Mouse (Mus musculus) forebrain, embryonic 14.5 days (tissue): ENCODE data around the gene Lrrc26. TPM values are rescaled to one million over a fixed set of nuclear protein-coding genes. Genes with fewer than 3 reads are reported as not detected.

Experiments
- ATAC-seq: fragments of 200-750 bp; cut with Nextera tagmentation; 2 replicates; pipeline ENCODE4 v1.8.0; 2017; ENCODE audit warnings: mild to moderate bottlenecking, moderate library complexity
- DNase-seq: peaks from one replicate; pipeline ENCODE4 v3.0.0-alpha.2; 2015; ENCODE audit warnings: low spot score
- H3K27ac ChIP-seq: fragments of 300-500 bp; sonication (generic); 2 replicates; pipeline ENCODE4 v1.5.1; 2014; ENCODE audit warnings: low read depth, mild to moderate bottlenecking, control low read depth, low read length, moderate library complexity
- H3K27me3 ChIP-seq: fragments of 300-500 bp; sonication (generic); replicated peaks from 2 replicates; pipeline ENCODE4 v1.6.1; 2014; ENCODE audit warnings: low read length, control low read depth, mixed read lengths; ENCODE audit not compliant: control insufficient read depth, insufficient read depth
- H3K36me3 ChIP-seq: fragments of 300-500 bp; sonication (generic); 2 replicates; pipeline ENCODE4 v1.6.1; 2014; ENCODE audit warnings: low read length, control low read depth; ENCODE audit not compliant: control insufficient read depth, insufficient read depth
- H3K4me1 ChIP-seq: fragments of 300-500 bp; sonication (generic); 2 replicates; pipeline ENCODE4 v1.6.1; 2014; ENCODE audit warnings: antibody characterized with exemption, low read length, control low read depth; ENCODE audit not compliant: control insufficient read depth, insufficient read depth
- H3K4me2 ChIP-seq: fragments of 300-500 bp; sonication (generic); 2 replicates; pipeline ENCODE4 v1.6.1; 2014; ENCODE audit warnings: mild to moderate bottlenecking, control low read depth, low read length
- H3K4me3 ChIP-seq: fragments of 300-500 bp; sonication (generic); 2 replicates; pipeline ENCODE4 v1.5.1; 2014; ENCODE audit warnings: low read depth, low read length, control low read depth
- H3K9ac ChIP-seq: fragments of 300-500 bp; sonication (generic); 2 replicates; pipeline ENCODE4 v1.6.1; 2014; ENCODE audit warnings: mild to moderate bottlenecking, low read length, control low read depth, moderate library complexity
- H3K9me3 ChIP-seq: fragments of 300-500 bp; sonication (generic); replicated peaks from 2 replicates; pipeline ENCODE4 v1.6.1; 2016; ENCODE audit warnings: low read length, control low read depth, mixed read lengths; ENCODE audit not compliant: control insufficient read depth
- WGBS: fragments of 180-500 bp; shearing (Covaris S2); extraction: QIAGEN DNeasy Blood & Tissue Kit; methylation state at CpG from one replicate; pipeline ENCODE4 v1.1.7; 2014; 5-methylcytosine and 5-hydroxymethylcytosine counted together
- polyA plus RNA-seq: library from polyadenylated mRNA; unstranded; fragments of >200 nt; fragmentation: Nextera tagmentation; extraction: Ambion mirVana; gene quantifications from 2 replicates; pipeline ENCODE4 v1.2.1, GENCODE M21; 2014

The Lrrc26 gene
- polyA plus RNA-seq, 1 experiment from 2014 or later, result not detected

- ATAC-seq (no peak; the same call in 1 of the 2 replicates), DNase-seq (peak; percentile 46)
- no peaks in the 10 kb centered on the region for H3K4me1 ChIP-seq
- H3K4me2 ChIP-seq, result peak overlapping the region; percentile 42
- peaks cover 12% of the 10 kb centered on the region for H3K36me3 ChIP-seq
- no peaks in the 10 kb centered on the region for H3K9me3 ChIP-seq
- H3K4me3 ChIP-seq, result peak overlapping the region; percentile 20
- no peak overlapping the region for H3K27ac ChIP-seq
- WGBS, result 2% methylated on average over 54 of the region's 54 CpGs
- peaks cover 55% of the 10 kb centered on the region for H3K27me3 ChIP-seq
- H3K9ac ChIP-seq, result 0 out of 2 replicates have a peak overlapping the region, but pooled peaks have one; percentile 35
These were observed 543 bp downstream of the Lrrc26 start for GRCm38 (mm10) chr2:25290101-25290815.

- H3K9me3 ChIP-seq, result no peaks in the 10 kb centered on the region
- DNase-seq (peak; percentile 32), ATAC-seq (no peak; the same call in 1 of the 2 replicates)
- peaks cover 55% of the 10 kb centered on the region for H3K27me3 ChIP-seq
- H3K27ac ChIP-seq, result no peak overlapping the region
- 0% methylated on average over 18 of the region's 18 CpGs for WGBS
- no peak overlapping the region for H3K9ac ChIP-seq
- H3K4me2 ChIP-seq, result peak overlapping the region; percentile 42
- H3K4me3 ChIP-seq, result peak overlapping the region; percentile 20
- no peaks in the 10 kb centered on the region for H3K4me1 ChIP-seq
- peaks cover 7% of the 10 kb centered on the region for H3K36me3 ChIP-seq
These were observed 1.1 kb downstream of the Lrrc26 start for GRCm38 (mm10) chr2:25290816-25291130.

- Histone ChIP-seq H3K9me3 (no peaks in the 10 kb centered on the region), H3K27me3 (peaks cover 55% of the 10 kb centered on the region), H3K4me3 (peak overlapping the region; percentile 20), H3K27ac (no peak overlapping the region), H3K36me3 (peaks cover under 1% of the 10 kb centered on the region; the same call in 1 of the 2 replicates), H3K4me1 (no peaks in the 10 kb centered on the region), H3K9ac (peak overlapping the region; percentile 41; the same call in 1 of the 2 replicates), H3K4me2 (peak overlapping the region; percentile 42)
- DNase-seq (no peak), ATAC-seq (no peak)
- WGBS, result 4% methylated on average over 32 of the region's 32 CpGs
These were observed 1.7 kb downstream of the Lrrc26 start for GRCm38 (mm10) chr2:25291184-25292053.

GRCm38 (mm10) chr2:25292054-25292544 is 2.4 kb downstream of the Lrrc26 start:
- DNase-seq (no peak), ATAC-seq (peak; percentile 25; the same call in 1 of the 2 replicates)
- H3K27ac ChIP-seq, result no peak overlapping the region
- no peaks in the 10 kb centered on the region for H3K36me3 ChIP-seq
- H3K9me3 ChIP-seq, result no peaks in the 10 kb centered on the region
- H3K4me3 ChIP-seq, result peak overlapping the region; percentile 16; the same call in 1 of the 2 replicates
- H3K4me2 ChIP-seq, result peak overlapping the region; percentile 38
- H3K4me1 ChIP-seq, result no peaks in the 10 kb centered on the region
- H3K27me3 ChIP-seq, result peaks cover 55% of the 10 kb centered on the region
- peak overlapping the region; percentile 41; the same call in 1 of the 2 replicates for H3K9ac ChIP-seq
- 6% methylated on average over 39 of the region's 43 CpGs for WGBS

- Histone ChIP-seq H3K4me2 (no peak overlapping the region), H3K27ac (no peak overlapping the region), H3K36me3 (no peaks in the 10 kb centered on the region), H3K4me1 (no peaks in the 10 kb centered on the region), H3K27me3 (peaks cover 55% of the 10 kb centered on the region), H3K4me3 (no peak overlapping the region), H3K9me3 (no peaks in the 10 kb centered on the region), H3K9ac (no peak overlapping the region)
- ATAC-seq, result no peak; the same call in 1 of the 2 replicates
- peak; percentile 69 for DNase-seq
- WGBS, result 0% methylated on average over 1 of the region's 1 CpGs
These were observed 3.1 kb downstream of the Lrrc26 start for GRCm38 (mm10) chr2:25292856-25293255.

- ATAC-seq, result no peak
- DNase-seq, result no peak
- Histone ChIP-seq H3K4me1 (no peaks in the 10 kb centered on the region), H3K27me3 (peaks cover 46% of the 10 kb centered on the region), H3K4me2 (no peak overlapping the region), H3K4me3 (no peak overlapping the region), H3K9ac (no peak overlapping the region), H3K9me3 (no peaks in the 10 kb centered on the region), H3K36me3 (no peaks in the 10 kb centered on the region), H3K27ac (no peak overlapping the region)
- 78% methylated on average over 9 of the region's 9 CpGs for WGBS
These were observed 4.0 kb downstream of the Lrrc26 start for GRCm38 (mm10) chr2:25293706-25294105.

- Histone ChIP-seq H3K9ac (no peak overlapping the region), H3K4me2 (no peak overlapping the region), H3K27ac (no peak overlapping the region), H3K27me3 (peaks cover 13% of the 10 kb centered on the region), H3K9me3 (no peaks in the 10 kb centered on the region), H3K4me3 (no peak overlapping the region), H3K36me3 (no peaks in the 10 kb centered on the region), H3K4me1 (no peaks in the 10 kb centered on the region)
- 69% methylated on average over 8 of the region's 8 CpGs for WGBS
- DNase-seq (no peak), ATAC-seq (no peak)
These were observed 7.4 kb downstream of the Lrrc26 start for GRCm38 (mm10) chr2:25297093-25297492.

- 85% methylated on average over 10 of the region's 10 CpGs for WGBS
- peaks cover 3% of the 10 kb centered on the region; the same call in 1 of the 2 replicates for H3K27me3 ChIP-seq
- H3K4me2 ChIP-seq, result no peak overlapping the region
- H3K9ac ChIP-seq, result no peak overlapping the region
- ATAC-seq (no peak), DNase-seq (no peak)
- H3K36me3 ChIP-seq, result no peaks in the 10 kb centered on the region
- H3K9me3 ChIP-seq, result no peaks in the 10 kb centered on the region
- no peaks in the 10 kb centered on the region for H3K4me1 ChIP-seq
- no peak overlapping the region for H3K4me3 ChIP-seq
- no peak overlapping the region for H3K27ac ChIP-seq
These were observed 8.3 kb downstream of the Lrrc26 start for GRCm38 (mm10) chr2:25298046-25298445.
